30 mouse cellular contexts compared by ENCODE assay signal in genomic region chr16:67203329-67203728, GRCm38 (mm10).
"Had no signal": no experiment of that assay in that cellular context is flagged by ENCODE, and none has a peak within 500 bp of the region (broad histone marks: within the 10 kb centered on the region; RNA-seq: fewer than 3 reads in every experiment).

No protein-coding gene starts in this region.

- H3K36me3 ChIP-seq: limb, embryonic 10.5 days; limb, embryonic 12.5 days; limb, embryonic 13.5 days; limb, embryonic 15.5 days; liver, embryonic 12.5 days; liver, embryonic 13.5 days; liver, embryonic 15.5 days; lung, embryonic 15.5 days; midbrain, embryonic 10.5 days; midbrain, embryonic 12.5 days; midbrain, embryonic 13.5 days; midbrain, embryonic 15.5 days; neural tube, embryonic 12.5 days had no signal

- H3K4me1 ChIP-seq: limb, embryonic 10.5 days; limb, embryonic 12.5 days; limb, embryonic 13.5 days; limb, embryonic 15.5 days; liver, embryonic 12.5 days; liver, embryonic 13.5 days; liver, embryonic 15.5 days; lung, embryonic 15.5 days; megakaryocyte, embryonic 14.5 days; midbrain, embryonic 10.5 days; midbrain, embryonic 12.5 days; midbrain, embryonic 13.5 days; midbrain, embryonic 15.5 days; neural tube, embryonic 12.5 days had no signal

- H3K9ac ChIP-seq: limb, embryonic 12.5 days; limb, embryonic 13.5 days; limb, embryonic 15.5 days; liver, embryonic 12.5 days; liver, embryonic 13.5 days; liver, embryonic 14.5 days; liver, embryonic 15.5 days; liver, postnatal 0 days; lung, embryonic 14.5 days; lung, embryonic 15.5 days; midbrain, embryonic 12.5 days; midbrain, embryonic 13.5 days; midbrain, embryonic 15.5 days; neural tube, embryonic 12.5 days had no signal

- H3K27me3 ChIP-seq: limb, embryonic 12.5 days; limb, embryonic 13.5 days; limb, embryonic 15.5 days; liver, embryonic 12.5 days; liver, embryonic 13.5 days; liver, embryonic 15.5 days; lung, embryonic 15.5 days; megakaryocyte, embryonic 14.5 days; midbrain, embryonic 12.5 days; midbrain, embryonic 13.5 days; midbrain, embryonic 15.5 days; neural tube, embryonic 12.5 days had no signal

- DNase-seq: left cerebral cortex, postnatal 4 days; liver; liver, embryonic 13.5 days; liver, postnatal 0 days; lung, adult 18-20 months; lung, adult 2 months; lung, embryonic 14.5 days; lung, postnatal 10 days; lung, postnatal 14 days; lung, postnatal 36 days; lung, postnatal 4 days; midbrain, embryonic 14.5 days had no signal

- H3K27ac ChIP-seq: limb, embryonic 10.5 days; limb, embryonic 12.5 days; limb, embryonic 13.5 days; limb, embryonic 15.5 days; liver, embryonic 12.5 days; liver, embryonic 13.5 days; liver, embryonic 14.5 days; liver, embryonic 15.5 days; lung, embryonic 15.5 days; macrophage; midbrain, embryonic 10.5 days; midbrain, embryonic 12.5 days; midbrain, embryonic 13.5 days; midbrain, embryonic 15.5 days; neural tube, embryonic 12.5 days had no signal

- H3K4me2 ChIP-seq: limb, embryonic 12.5 days; limb, embryonic 13.5 days; limb, embryonic 15.5 days; liver, embryonic 11.5 days; liver, embryonic 12.5 days; liver, embryonic 13.5 days; liver, embryonic 15.5 days; lung, embryonic 14.5 days; lung, embryonic 15.5 days; midbrain, embryonic 11.5 days; midbrain, embryonic 12.5 days; midbrain, embryonic 13.5 days; midbrain, embryonic 15.5 days; neural tube, embryonic 12.5 days had no signal

- H3K4me3 ChIP-seq: limb, embryonic 10.5 days; limb, embryonic 12.5 days; limb, embryonic 13.5 days; limb, embryonic 15.5 days; liver, embryonic 12.5 days; liver, embryonic 13.5 days; liver, embryonic 15.5 days; lung, embryonic 15.5 days; megakaryocyte, embryonic 14.5 days; midbrain, embryonic 10.5 days; midbrain, embryonic 12.5 days; midbrain, embryonic 13.5 days; midbrain, embryonic 15.5 days; myocyte; neural tube, embryonic 12.5 days had no signal

- H3K9me3 ChIP-seq: limb, embryonic 10.5 days; limb, embryonic 12.5 days; limb, embryonic 13.5 days; limb, embryonic 15.5 days; liver, embryonic 12.5 days; liver, embryonic 13.5 days; liver, embryonic 15.5 days; lung, embryonic 15.5 days; megakaryocyte, embryonic 14.5 days; midbrain, embryonic 10.5 days; midbrain, embryonic 12.5 days; midbrain, embryonic 13.5 days; midbrain, embryonic 15.5 days; neural tube, embryonic 12.5 days had no signal
